In the genomic region with DNA sequence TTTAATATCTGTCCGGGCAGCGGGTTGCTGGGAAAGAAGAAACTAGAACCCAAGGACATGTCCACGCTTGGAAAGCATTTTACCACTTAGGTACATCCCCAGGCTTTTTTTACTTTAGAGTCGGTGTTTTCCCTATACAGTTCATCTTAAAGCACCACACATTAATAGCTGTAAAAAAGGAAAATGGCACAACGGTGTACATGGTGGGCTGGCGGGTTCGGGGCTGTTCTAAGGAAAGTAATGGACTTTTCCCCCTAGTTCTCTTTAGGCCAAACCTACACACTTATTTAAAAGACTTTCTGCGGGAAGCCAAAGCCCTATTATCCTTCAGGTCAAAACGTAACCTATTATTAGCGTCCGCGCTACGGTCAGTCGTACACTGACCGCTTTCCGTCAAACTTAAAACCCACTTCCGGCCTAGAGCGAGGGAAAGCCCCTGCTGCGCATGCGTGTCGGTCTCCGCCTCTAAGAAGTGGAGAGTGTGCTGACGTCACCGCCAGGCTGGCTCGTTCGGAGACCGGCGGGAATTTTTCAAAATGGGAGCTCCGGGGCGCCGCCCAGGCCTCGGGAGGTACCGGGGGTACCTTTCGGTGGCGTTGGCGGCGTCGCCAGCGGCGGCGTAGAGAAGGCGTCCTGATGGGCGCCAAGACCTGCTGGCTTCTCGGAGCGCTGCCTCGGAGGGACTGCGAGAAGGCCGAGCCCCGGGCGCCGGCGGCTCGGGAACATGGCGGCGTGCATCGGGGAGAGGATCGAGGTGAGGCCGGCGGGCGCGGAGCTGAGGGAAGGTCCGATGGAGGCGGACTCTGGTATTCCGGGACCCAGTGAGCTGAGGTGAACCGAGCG, we compare ENCODE assay signal across 8 mouse cellular contexts. TPM values are rescaled to one million over a fixed set of nuclear protein-coding genes. Genes with fewer than 3 reads are reported as not detected.
A peak's percentile ranks its signal among the peaks of the same experiment; 100 is the strongest.
DNase-seq lines count a peak whose midpoint lies in the region; ATAC-seq lines count a peak whose summit lies in the region.

A gene (plus strand): TSS at position 490 of the 843 bp plus-strand sequence.

- peak within 1 kb of the TSS; percentile 95 for H3K4me2 ChIP-seq in hindbrain, embryonic 14.5 days (replicated peaks)

- peak within 1 kb of the TSS; percentile 77 for H3K9ac ChIP-seq in hindbrain, embryonic 14.5 days

- H3K36me3 ChIP-seq in hindbrain, embryonic 14.5 days (replicated peaks; ENCODE audit: control insufficient read depth, insufficient read depth): peaks cover 9% of the 10 kb centered on the region; the same call in 1 of the 2 replicates

- H3K4me1 ChIP-seq in hindbrain, embryonic 14.5 days (replicated peaks; ENCODE audit: control insufficient read depth, insufficient read depth, low read length): peaks cover 6% of the 10 kb centered on the region; the same call in 1 of the 2 replicates

- H3K27ac ChIP-seq in hindbrain, embryonic 14.5 days: peak within 1 kb of the TSS; percentile 48

- H3K9me3 ChIP-seq in hindbrain, embryonic 14.5 days (ENCODE audit: control insufficient read depth, low read length): no peaks in the 10 kb centered on the region

- ATAC-seq in hindbrain, embryonic 14.5 days (ENCODE audit: low FRiP score): peak; percentile 96

- peak within 1 kb of the TSS; percentile 91 for H3K4me3 ChIP-seq in hindbrain, embryonic 14.5 days (replicated peaks; ENCODE audit: low read length)

- DNase-seq in R1 (ENCODE audit: low read depth, low spot score): peak; percentile 94
- peak; percentile 95 to 99 for DNase-seq in cerebellum, postnatal 25 days
- peak; percentile 90 to 91 for DNase-seq in frontal cortex, postnatal 25 days (ENCODE audit: low spot score in 2 of 2)
- DNase-seq in hindbrain, embryonic 14.5 days (ENCODE audit: low spot score): peak; percentile 98
- peak; percentile 93 to 94 for DNase-seq in layer of hippocampus, postnatal 36 days
- DNase-seq in lung, postnatal 36 days: peak; percentile 98
- DNase-seq in retina, postnatal 1 day: peak; percentile 98
- DNase-seq in urinary bladder, adult 18-20 months (ENCODE audit: low spot score in 2 of 2): peak; percentile 91 to 95

- WGBS in hindbrain, embryonic 14.5 days: 1% methylated on average over 66 of the region's 66 CpGs

- no peaks in the 10 kb centered on the region for H3K27me3 ChIP-seq in hindbrain, embryonic 14.5 days (ENCODE audit: control insufficient read depth, insufficient read depth, low read length)

RNA-seq across cellular contexts. Expression of the gene that starts here (rescaled TPM):
- 12.5 and 14.5 TPM in 2 replicates for polyA plus RNA-seq in hindbrain, embryonic 14.5 days (2014; fragmentation: Nextera tagmentation; extraction: Ambion mirVana)
- total RNA-seq in layer of hippocampus, postnatal 36 days (2021): 1 to 10 TPM; 2.9 to 3.7 TPM

Comparison
In these comparisons a context has a peak if more than half of its experiments do, and no peak if none do; other contexts are left out.
1. Peak in every context shown above with its lines: DNase-seq, ATAC-seq, H3K4me3 ChIP-seq and H3K27ac ChIP-seq.